Mouse (Mus musculus): ENCODE data around the gene Mogs. TPM values are rescaled to one million over a fixed set of nuclear protein-coding genes. Genes with fewer than 3 reads are reported as not detected.
A peak's percentile ranks its signal among the peaks of the same experiment; 100 is the strongest.

Mogs gene
- total RNA-seq, 1 experiment from 2014 or later: 51.1 TPM

DNA sequence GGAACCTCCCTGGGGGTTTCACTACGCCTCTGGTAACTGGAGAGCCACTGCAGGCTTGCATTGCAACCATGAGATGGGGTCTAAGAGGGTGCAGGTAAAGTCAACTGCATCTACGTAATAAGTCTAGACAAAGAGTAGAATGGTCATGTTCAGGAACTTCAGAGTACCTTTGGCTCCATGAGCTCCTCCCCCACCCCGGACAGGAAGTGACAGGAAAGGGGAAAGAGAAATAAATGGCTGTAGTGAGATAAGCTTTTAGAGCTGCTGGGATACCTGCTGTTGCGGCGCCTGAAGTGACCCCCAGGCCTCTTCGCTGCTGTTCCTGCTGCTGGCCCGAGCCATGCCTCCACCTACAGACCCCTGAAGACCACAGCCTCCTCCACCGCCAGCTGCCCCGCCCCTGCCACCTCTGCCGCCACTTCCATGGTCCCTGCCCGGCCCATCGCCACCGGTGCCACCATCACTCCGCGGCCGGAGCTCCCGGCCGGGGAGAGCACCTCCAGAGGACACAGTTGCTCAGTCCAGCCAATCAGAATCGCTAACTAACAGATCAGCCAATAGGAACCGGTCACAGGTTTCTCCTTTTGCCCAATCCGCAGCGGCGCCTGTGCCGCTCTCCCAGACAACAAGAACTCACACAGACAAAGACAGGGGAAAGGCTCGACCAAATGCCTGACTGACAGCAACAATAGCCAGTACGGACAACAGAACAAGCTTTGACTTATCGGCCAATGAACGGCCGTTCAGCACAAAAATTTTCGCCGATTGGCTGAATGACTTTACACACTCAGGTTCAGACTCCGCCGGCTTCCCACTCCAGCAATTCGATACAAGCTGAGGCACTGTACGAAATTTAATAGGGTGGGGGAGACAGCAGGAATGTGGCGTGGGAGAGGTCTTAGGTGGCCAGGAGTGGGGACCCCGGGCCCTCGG, 5.9 kb downstream of the Mogs start, which contains the start of gene Wbp1:
TSS of gene Wbp1 (minus strand) at position 630 of the 933 bp plus-strand sequence.
- DNase-seq: peak; percentile 97

DNA sequence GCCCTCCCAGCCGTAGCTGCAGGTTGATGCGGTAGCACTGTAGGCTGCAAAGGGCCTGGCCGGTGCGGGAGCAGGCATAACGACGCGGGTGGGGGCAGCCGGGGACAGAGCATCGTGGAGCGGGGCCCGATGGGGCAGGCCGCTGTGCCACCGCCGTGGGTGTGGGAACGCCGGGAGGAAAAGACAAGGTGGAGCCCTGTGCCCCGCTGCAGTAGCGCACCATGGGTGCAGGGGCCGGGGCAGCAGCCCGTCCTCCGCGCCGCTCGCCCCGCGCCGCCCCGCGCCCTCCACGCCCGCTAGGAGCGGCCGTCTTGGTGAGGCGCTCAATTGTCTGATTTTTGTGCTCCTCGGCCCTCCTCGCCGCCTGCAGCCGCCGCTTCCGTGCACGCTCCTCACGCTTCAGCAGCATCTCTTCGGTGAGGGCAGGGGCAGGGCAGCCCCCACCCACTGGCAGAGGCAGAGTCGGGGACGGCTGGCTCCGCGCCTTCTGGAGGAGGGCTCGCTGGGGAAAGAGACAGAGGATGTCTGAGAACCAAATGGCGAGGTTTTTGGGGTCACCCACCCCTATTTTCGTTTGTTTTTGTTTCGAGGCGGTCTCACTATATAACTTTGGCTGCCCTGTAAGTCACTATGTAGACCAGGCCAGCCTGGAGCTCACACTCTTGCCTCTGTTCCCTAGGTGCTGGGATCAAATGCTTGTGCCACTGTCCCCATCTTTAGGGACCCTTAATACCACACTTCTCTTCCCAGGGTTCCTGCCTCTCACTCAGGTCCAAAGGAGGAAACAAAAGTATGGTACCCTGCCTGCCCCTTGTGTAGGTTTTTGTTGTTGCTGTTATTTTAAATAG, 6.8 kb downstream of the Mogs start:
- DNase-seq: no peak

DNA sequence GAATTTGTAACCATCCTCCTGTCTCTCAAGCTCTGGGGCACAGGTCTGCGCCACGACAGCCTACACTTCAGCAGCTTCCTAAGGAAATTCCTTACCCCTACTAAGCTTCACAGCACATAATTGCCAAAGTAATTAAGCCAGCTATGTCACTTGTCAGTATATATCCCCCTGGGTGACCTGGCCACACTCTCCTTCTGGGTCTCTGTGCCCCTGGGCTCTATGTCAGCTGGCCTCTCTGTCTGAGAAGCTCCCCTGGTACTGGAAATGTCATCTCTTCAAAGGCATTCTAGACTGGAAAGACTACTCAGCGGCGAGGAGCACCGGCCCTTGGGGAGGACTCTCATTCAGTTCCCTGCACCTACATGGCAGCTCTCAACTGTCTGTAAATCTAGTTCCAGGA, 7.7 kb downstream of the Mogs start:
- no peak for DNase-seq

DNA sequence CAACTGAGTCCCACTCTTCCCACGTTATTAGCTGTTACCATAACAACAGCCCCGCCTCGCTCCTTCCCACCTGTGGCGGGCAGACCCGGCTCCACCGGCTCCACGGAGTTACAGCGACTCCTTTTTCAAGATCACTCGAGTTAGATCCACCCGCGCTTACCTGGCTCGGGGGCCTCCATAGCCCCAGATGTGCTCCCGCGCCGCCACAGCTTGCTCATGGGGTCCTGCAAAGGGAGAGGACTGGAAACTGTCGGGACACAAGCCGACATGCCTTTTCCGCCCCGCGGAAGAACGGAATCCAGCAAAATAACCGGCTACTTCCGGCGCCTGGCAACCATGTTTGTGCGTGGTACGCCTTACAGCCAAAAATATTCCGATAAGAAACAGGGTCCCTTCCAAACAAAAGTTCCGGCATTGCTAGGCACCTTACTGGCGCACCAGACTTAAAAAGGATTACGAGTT, 9.6 kb downstream of the Mogs start:
- peak; percentile 96 for DNase-seq

DNA sequence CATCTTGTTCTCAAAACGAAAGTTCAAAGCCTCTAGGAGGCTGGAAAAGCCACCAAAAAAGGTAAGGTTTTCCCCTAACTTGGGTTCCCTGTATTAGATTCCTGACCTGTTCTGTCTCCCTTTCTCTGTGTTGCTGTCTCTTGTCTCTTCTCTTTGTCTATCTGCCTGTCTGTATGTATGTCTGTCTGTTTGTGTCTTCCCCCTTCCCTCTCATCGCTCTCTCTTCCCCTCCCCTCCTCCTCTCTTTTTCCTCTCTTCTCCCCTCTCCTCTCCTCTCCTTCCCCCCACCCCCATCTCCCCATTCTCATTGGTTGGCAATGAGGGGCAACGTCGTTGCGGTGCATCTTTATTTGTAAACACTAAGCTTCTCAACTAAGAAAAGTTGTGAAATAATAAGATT, 10.0 kb downstream of the Mogs start, which contains the start of gene Ino80b:
TSS of gene Ino80b (minus strand) at position 101 of the 400 bp plus-strand sequence.
- no peak for DNase-seq

DNA sequence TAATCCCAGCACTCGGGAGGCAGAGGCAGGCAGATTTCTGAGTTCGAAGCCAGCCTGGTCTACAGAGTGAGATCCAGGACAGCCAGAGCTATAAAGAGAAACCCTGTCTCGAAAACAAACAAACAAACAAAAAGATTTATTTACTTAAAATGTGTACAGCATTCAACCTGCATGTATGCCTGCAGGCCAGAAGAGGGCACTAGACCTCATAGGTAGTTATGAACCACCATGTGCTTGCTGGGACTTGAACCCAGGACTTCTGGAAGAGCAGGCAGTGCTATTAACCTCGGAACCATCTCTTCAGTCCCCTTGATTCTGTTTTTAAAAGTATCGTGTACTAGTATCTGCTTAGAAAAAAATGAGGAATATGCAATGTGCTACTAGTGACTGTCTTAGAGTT, 12.1 kb downstream of the Mogs start:
- no peak for DNase-seq

DNA sequence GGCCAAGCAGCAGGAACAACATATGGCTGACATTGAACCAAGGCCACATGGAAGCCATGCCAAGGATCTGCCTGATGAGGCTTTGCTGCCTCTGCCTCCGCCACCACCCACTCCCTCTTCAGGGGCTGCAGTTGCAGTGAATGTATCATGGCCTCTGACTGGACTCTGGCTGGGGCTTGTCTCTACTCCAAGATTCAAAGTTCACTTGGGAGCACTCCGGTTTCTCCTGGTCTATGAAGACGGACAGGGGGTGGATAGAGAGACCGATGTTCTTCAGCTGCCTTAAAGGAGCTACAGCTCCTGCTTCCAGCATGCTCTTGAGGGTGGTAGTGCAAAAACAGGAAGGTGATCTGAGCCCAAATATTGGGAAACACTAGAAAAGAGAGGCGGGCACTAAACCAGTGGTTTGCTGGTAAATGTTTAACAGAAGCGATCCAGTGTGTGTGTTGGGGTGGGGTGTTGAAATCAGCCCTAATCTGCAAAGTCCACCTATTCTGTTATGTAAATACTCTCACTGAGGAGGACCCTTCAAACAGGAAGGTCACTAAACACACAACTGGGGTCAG, 16.3 kb downstream of the Mogs start:
- no peak for DNase-seq

DNA sequence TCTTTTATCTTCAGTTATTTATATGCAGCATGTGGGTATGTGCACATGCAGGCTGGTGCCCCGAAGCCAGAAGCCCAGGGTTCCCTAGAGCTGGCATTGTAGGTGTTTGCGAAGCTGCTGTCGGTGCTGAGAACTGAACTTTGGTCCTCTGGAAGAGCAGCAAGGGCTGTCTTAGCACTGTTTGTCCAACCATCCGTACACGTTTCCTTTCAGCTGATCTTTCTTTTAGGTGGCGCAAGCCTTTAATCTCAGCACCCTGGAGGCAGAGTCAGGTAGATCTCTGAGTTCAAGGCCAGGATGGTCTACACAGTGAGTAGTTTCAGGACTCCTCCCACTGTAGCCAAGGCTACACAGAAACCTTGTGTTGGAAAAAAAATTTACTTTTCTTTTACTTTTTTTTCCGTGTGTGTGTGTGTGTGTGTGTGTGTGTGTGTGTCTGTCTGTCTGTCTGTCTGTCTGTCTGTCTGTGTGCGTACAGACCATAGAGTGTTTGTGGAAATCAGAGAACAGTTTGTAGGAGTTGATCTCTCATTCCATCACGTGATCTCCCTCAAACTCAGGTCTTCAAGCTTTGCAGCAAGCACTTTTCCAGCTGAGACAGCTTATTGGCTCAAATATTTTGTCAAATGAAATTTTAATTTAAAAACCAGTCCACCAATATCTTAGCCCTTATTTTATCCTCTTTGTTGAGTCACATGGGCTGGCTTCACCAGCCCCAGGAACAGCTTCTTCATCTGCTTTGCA, 17.1 kb downstream of the Mogs start:
- DNase-seq: no peak

DNA sequence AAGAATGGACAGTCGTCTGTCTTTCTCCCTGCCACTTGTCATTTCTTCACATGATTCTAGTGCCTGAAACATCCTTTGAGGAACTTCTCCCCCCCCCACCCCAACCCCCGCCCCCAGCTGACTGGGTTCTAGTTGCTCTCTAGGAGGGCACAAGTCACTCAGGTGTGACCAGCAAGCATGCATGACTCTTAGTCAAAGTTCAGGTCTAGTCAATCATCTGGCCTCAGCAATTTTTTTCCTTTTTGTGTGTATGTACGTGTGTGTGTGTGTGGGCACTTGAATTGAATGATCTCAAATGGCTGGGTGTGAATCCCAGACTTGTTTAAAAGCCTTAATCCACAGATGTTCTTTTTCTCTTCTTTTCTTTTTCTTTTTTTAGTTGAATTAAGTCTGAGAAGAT, 18.9 kb downstream of the Mogs start:
- no peak for DNase-seq

DNA sequence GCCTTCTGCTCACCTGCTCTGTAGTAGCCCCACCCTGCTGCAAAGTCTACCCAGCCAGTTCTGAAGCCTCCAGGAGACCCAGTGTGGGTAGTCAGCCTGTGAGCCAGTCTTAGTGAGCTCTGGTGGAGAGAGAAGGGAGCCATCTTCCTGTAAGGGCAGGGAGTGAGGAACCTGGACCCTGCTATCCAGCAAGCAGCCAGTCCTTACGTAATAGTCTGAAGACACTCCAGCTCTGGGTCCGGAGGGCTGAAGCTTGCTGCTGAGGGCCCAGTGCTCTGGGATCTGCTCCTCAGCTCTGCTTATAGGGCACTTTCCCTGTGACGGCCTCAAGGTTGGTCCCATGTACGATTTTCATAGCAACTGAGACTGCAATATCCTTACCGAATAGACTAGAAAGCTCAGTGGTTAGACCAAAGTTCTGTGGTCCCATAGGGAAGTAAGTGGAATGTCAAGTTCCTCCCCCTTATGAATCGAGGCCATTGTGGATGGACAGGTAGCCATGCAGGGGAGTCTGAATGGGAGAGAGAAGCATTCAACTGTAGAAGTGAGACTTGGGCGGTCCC, 19.7 kb downstream of the Mogs start, which contains the start of gene Rtkn:
TSS of gene Rtkn (plus strand) at position 513 of the 563 bp plus-strand sequence.
- DNase-seq: no peak

DNA sequence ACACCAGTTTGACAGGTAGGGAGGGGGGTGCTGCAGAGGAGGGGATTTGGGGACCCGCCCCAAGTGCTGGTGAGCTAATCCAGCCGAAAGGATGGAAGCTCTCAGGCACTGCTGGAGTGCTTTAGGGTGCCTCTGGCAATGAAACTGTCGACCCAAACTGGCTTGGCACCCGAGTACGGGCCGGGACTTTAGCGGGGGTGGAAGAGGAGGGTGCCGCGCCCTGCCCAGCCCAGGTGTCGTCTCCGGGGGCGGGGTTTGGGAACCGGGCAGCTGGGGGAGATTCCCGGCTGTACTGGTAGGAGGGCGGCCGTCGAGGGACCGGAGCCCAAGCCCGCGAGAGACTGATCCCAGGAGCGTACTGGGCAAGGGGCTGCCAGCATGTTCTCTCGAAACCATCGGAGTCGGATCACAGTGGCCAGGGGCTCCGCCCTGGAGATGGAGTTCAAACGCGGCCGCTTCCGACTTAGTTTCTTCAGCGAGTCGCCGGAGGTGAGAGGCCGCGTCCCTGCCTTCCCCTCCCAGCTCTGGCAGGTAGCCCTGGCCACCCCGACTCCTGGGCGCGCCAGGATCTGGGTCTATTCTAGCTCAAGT, 20.4 kb downstream of the Mogs start:
- peak; percentile 61 for DNase-seq

DNA sequence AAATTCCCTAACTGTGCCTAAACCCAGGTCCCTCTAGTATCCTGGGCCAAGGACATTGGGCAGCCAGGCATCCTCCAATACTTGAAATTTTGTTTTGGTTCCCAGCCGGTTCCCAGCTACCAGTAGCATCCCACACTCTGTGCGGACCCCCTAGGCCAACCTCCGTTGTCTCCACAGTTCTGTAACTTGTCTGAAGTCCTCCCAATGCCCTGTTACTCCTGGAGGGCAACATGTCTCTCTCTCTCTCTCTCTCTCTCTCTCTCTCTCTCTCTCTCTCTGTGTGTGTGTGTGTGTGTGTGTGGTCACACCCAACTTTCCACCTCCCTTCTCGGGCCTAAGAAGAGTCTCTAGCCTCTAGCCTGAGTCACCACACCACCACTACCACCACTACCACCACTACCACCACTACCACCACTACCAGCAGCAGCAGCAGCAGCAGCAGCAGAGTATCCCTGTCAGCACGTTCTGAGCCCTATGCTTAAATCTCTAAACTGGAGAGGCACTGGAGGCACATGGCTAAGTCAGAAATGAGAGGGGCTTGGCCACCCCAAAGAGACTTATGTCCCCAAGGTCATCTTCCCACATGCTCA, 21.1 kb downstream of the Mogs start:
- no peak for DNase-seq

DNA sequence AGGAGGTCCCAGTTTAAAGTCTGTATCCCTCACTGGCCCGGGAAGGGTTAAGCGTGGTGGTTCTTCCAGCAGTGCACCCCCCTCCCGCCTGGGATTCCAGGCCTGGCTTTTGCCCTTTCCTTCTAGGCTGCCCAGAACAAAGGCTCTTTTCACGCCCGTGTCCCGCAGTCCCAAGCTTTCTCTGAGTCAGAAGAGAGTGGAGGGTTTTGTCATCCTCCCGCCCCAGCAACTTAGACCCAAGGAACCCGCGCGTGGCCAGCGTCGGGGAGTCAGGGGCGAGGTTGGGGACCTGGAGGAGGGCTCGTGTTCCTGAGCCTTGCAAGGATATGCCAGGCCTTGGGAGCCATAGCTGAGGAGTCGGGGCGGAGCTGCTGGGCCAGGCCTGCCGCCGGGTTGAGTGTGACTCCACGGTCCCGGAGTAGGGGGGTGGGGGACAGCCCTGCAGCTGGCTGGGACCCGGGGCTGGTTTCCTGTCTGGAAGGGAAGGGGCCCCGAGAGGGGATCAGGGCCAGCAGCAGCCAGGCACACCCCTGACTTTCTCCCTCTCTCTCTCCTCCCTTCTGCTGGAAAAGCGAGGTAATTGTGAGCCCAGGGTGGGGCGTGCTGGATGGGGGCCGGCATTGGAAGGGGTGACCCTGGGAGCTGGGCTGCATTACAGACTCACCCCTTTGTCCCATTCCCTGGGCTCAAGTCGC, 21.7 kb downstream of the Mogs start:
- DNase-seq: peak; percentile 87

DNA sequence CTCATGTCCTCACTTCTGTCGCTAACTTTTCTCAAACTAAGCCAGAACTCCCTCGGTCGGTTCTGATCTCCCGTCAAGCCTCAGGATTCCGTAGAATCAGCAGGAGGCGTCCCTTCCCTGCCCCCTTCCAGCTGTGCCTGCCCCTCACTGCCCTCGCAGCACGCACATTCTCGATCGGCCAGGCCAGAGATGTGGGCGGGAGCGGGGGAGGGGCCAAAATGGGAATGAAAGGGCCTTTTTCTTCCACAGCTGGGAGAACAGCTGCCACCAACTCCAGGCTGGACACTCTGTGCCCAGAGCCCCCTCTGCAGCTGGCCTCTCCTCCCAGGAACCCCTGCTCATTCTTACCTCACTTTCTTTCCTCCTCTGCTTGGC, 22.3 kb downstream of the Mogs start:
- DNase-seq: peak; percentile 96

DNA sequence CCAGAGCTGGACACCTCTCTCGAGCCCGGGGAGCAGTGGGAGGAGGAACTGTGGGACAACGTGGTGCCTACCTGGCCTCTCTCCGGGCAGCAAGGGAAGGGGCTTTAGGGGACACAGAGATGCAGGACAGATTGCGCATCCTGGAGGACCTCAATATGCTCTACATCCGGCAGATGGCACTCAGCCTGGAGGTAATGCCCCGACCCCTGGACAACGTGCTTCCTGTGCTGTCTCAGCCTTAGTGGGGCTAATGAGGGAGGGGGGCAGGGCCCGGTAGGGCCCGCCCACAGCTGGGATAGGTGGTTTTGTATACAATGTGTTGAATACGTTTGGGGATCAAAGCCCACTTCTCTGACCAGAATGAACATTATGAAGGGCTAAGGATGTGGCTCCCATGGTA, 22.8 kb downstream of the Mogs start:
- peak; percentile 56 for DNase-seq

DNA sequence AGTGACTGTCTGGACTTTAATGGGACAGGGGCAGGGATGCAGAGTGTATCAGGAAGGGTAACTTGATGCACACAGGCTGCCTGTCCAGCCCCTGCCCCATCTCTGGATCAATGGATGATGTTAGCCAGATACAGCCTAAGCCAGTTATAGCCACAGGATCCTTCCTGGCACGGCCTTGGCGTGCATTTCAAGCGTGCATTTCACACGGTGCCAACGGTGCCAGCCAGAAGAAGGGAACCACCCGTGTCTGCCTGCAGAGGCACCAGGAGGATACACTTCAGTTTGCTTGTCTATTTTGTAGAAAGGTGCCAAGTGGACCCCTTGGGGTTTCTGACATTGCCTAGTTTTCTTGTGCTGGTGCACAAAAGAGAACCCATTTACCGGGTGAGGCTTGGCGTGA, 24.7 kb downstream of the Mogs start:
- no peak for DNase-seq

DNA sequence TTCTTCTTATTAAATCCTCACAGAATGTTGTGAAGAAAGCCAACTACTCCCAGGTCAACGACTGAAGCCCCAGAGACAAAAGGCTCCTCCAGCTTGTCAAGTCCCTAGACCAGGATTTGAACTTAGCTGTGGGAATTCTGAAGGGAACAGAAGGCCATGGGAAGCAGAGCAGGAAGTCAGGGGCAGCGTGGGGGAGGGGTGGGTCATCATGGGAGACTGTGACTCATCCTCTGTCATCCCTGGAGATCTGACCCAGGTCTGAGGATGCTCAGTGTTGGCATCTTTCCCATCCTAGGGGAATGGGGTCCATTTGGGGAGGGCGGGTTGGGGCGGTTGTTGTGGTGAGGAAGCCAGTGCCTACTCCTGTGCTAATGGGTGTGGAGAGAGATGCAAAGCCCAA, 26.3 kb downstream of the Mogs start:
- DNase-seq: peak; percentile 46

DNA sequence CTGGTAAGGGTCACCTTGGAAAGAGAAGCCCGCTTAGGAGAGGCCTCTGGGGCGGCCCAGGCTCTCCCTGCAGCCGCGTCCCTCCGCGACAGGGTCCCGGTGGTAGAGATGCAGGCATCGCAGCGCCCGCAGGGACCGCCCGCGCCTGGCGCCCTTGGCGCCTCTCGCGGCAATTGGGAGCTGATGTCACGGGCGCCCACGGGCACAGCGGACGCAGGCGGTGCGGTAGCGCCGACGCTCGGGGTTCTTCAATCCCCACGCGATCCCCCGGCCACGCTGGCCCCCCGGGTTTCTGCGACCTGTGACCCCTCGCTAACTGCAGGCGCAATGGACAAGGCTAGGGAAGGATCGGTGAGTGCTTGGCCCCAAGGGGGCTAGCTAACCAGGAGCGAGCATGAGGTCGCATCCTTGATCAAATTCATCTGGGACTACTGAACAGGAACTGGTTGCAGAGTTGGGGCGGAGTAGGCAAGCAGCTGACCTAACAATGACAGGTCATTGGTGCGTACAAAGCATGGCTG, 27.0 kb downstream of the Mogs start:
- DNase-seq: peak; percentile 68

DNA sequence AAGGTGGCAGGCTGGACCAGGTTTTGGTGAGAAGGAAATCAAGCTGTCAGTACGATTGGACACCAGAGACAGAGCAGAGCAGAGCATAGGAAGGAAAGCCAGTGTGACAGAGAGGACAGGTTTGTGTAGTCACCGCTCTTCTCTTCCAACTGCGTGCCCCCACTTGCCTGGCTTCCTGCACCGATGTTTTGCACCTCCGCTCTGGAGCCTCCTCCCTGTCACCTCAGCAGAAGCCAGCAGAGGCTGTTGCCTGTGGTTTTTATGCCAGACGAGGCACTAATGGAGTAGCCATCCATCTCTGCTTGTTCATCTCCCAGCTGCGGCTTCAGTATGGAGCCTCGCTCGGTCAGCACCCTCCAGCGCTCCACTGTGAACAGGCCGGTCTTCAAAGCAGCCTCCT, 27.6 kb downstream of the Mogs start:
- no peak for DNase-seq

DNA sequence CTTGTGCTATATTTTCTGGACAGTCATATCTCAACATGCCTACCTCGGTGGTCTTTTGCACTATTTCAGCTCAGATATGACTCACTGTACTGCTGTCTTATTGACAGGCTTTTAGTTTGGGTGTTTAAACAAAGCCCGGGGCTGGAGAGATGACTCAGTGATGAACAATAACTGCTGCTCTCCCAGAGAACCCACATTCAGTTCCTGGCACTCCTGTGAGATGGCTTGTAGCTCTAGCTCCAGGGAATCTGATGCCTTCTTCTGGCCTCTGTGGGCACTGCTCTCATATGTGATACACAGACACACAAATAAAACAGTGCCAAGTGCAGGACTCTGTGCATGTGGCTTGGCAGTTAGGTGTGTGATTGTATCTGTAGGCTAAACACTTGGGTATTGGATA, 29.9 kb downstream of the Mogs start:
- peak; percentile 25 for DNase-seq
